Mouse (Mus musculus): Measurements from ENCODE around the gene Brd4.

DNA sequence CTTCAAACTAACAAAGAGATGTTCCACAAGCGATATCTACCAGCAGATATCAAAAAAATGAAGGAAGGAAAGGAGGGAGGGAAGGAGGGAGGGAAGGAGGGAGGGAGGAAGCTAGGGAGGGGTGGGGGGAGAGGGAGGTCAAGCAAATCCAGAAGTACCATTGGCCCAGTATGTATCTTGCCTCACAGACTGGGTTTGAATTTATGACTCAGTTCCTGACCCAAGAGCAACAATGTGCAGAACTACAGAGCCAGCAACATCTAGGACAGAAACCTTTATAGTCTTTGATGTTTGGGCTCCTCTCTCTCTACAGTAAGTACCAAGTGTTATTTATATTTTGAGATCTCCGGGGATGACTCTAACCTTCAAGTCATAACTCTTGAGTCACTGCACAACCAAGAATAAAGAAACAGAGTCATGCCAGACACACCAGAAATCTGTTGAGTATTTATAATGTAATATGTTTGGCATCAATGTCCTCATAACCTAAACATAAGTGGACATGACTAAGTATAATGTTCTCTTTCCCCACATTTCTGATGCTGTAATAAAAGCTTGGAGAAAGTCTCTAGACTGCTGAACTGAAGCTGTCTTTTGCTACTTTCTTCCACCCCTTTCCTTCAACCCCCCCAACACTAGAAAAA, 32.6 kb downstream of the Brd4 start:
- TF ChIP-seq CTCF (IDR thresholded peaks at IDR 0.05 in 2 of 3, conservative IDR thresholded peaks at IDR 0.05 in 1 of 3; ENCODE audit: control insufficient read depth in 1 of 3, insufficient read depth in 1 of 3, low read depth in 2 of 3, low read length in 3 of 3, poor library complexity in 1 of 3, severe bottlenecking in 1 of 3) (no peak), POLR2A (IDR thresholded peaks at IDR 0.05; ENCODE audit: control insufficient read depth in 1 of 2, insufficient read depth in 1 of 2, low read depth in 1 of 2, low read length in 2 of 2, poor library complexity in 1 of 2) (no peak), MAZ (IDR thresholded peaks at IDR 0.05; ENCODE audit: low read depth, low read length) (no peak), POLR2AphosphoS5 (IDR thresholded peaks at IDR 0.05; ENCODE audit: borderline replicate concordance, low read depth, low read length) (no peak), CHD2 (IDR thresholded peaks at IDR 0.05; ENCODE audit: low read length) (no peak)

Measured in MEL (cell line).